In genomic region chr7:133724844-133725243, GRCm38 (mm10) we compare ENCODE assay signal across 24 mouse cellular contexts. TPM values are rescaled to one million over a fixed set of nuclear protein-coding genes. Genes with fewer than 3 reads are reported as not detected.
DNase-seq lines count a peak whose midpoint lies in the region; ATAC-seq and TF ChIP-seq lines count a peak whose summit lies in the region.
"Had no signal": no experiment of that assay in that cellular context is flagged by ENCODE, and none has a peak within 500 bp of the region (broad histone marks: within the 10 kb centered on the region; RNA-seq: fewer than 3 reads in every experiment).

No protein-coding gene starts in this region.

- no peak for TF ChIP-seq CTCF in gastrocnemius, adult 2 months (IDR thresholded peaks at IDR 0.05)

- ATAC-seq in embryonic facial prominence, embryonic 14.5 days (ENCODE audit: low read depth) = no peak
- no peak for ATAC-seq in midbrain, embryonic 14.5 days (ENCODE audit: low FRiP score, low TSS enrichment)
- ATAC-seq in midbrain, embryonic 16.5 days = no peak
- ATAC-seq: CD4-positive, CD25-positive, alpha-beta regulatory T cell, adult 4 months; intestine, embryonic 15.5 days had no signal

- DNase-seq in embryonic facial prominence, embryonic 14.5 days (ENCODE audit: low spot score) = peak; percentile 21
- no peak for DNase-seq in embryonic facial prominence, embryonic 10.5 days (ENCODE audit: low spot score)
- DNase-seq in gastrocnemius, adult 2 months = no peak
- DNase-seq in gastrocnemius, adult 18-20 months (ENCODE audit: low spot score) = no peak
- peak; percentile 34 for DNase-seq in midbrain, embryonic 14.5 days
- no peak for DNase-seq in adipocyte (ENCODE audit: low spot score)
- DNase-seq: B cell, adult 2 months; cerebellum, adult 2 months; heart, postnatal 4 days; kidney, adult 18-20 months had no signal

- H3K9ac ChIP-seq in embryonic facial prominence, embryonic 14.5 days (ENCODE audit: low read depth, low read length) = no peak overlapping the region
- no peak overlapping the region for H3K9ac ChIP-seq in midbrain, embryonic 14.5 days (replicated peaks; ENCODE audit: low read length)
- H3K9ac ChIP-seq in midbrain, embryonic 16.5 days (ENCODE audit: low read depth, low read length) = no peak overlapping the region
- H3K9ac ChIP-seq: hindbrain, embryonic 13.5 days; intestine, embryonic 15.5 days had no signal

- H3K9me3 ChIP-seq in embryonic facial prominence, embryonic 14.5 days (ENCODE audit: control insufficient read depth, low read length) = no peaks in the 10 kb centered on the region
- no peaks in the 10 kb centered on the region for H3K9me3 ChIP-seq in embryonic facial prominence, embryonic 10.5 days
- H3K9me3 ChIP-seq in midbrain, embryonic 14.5 days (ENCODE audit: control insufficient read depth, low read length) = no peaks in the 10 kb centered on the region
- H3K9me3 ChIP-seq in midbrain, embryonic 16.5 days (replicated peaks; ENCODE audit: control insufficient read depth, low read length, poor library complexity, severe bottlenecking) = no peaks in the 10 kb centered on the region
- H3K9me3 ChIP-seq: G1E; heart, embryonic 10.5 days; hindbrain, embryonic 13.5 days; intestine, embryonic 15.5 days had no signal

- no peak overlapping the region for H3K4me2 ChIP-seq in embryonic facial prominence, embryonic 14.5 days (ENCODE audit: low read depth, low read length)
- H3K4me2 ChIP-seq in midbrain, embryonic 14.5 days (ENCODE audit: low read length) = no peak overlapping the region
- H3K4me2 ChIP-seq in midbrain, embryonic 16.5 days (ENCODE audit: low read length) = no peak overlapping the region
- H3K4me2 ChIP-seq: hindbrain, embryonic 13.5 days; intestine, embryonic 15.5 days had no signal

- no peak overlapping the region for H3K4me3 ChIP-seq in embryonic facial prominence, embryonic 14.5 days (ENCODE audit: low read depth, low read length)
- H3K4me3 ChIP-seq in embryonic facial prominence, embryonic 10.5 days = no peak overlapping the region
- H3K4me3 ChIP-seq in gastrocnemius, adult 2 months = no peak overlapping the region
- no peak overlapping the region for H3K4me3 ChIP-seq in midbrain, embryonic 14.5 days (replicated peaks; ENCODE audit: low read depth, low read length)
- no peak overlapping the region for H3K4me3 ChIP-seq in midbrain, embryonic 16.5 days (ENCODE audit: low read depth, low read length)
- H3K4me3 ChIP-seq: heart, embryonic 10.5 days; hindbrain, embryonic 13.5 days; intestine, embryonic 15.5 days had no signal

- WGBS in embryonic facial prominence, embryonic 14.5 days = 77% methylated on average over 10 of the region's 10 CpGs
- WGBS in embryonic facial prominence, embryonic 10.5 days = 93% methylated on average over 10 of the region's 10 CpGs
- 84% methylated on average over 10 of the region's 10 CpGs for WGBS in midbrain, embryonic 14.5 days
- WGBS in midbrain, embryonic 16.5 days = 76% methylated on average over 10 of the region's 10 CpGs

- intact Hi-C loops in gastrocnemius, adult 2 months (cut with DNase I) = no loop called here

- H3K27me3 ChIP-seq in embryonic facial prominence, embryonic 14.5 days (replicated peaks; ENCODE audit: control insufficient read depth, insufficient read depth, low read length) = no peaks in the 10 kb centered on the region
- no peaks in the 10 kb centered on the region for H3K27me3 ChIP-seq in embryonic facial prominence, embryonic 10.5 days (replicated peaks; ENCODE audit: low read depth, poor library complexity, severe bottlenecking)
- no peaks in the 10 kb centered on the region for H3K27me3 ChIP-seq in midbrain, embryonic 14.5 days (ENCODE audit: control insufficient read depth, insufficient read depth, low read length)
- no peaks in the 10 kb centered on the region for H3K27me3 ChIP-seq in midbrain, embryonic 16.5 days (ENCODE audit: control insufficient read depth, insufficient read depth, low read depth, low read length)
- H3K27me3 ChIP-seq: hindbrain, embryonic 13.5 days; intestine, embryonic 15.5 days had no signal

- H3K36me3 ChIP-seq in embryonic facial prominence, embryonic 14.5 days (ENCODE audit: control insufficient read depth, insufficient read depth, low read length) = peaks cover 44% of the 10 kb centered on the region
- H3K36me3 ChIP-seq in embryonic facial prominence, embryonic 10.5 days (replicated peaks) = peaks cover 56% of the 10 kb centered on the region
- H3K36me3 ChIP-seq in midbrain, embryonic 14.5 days (ENCODE audit: control insufficient read depth, insufficient read depth, low read length) = peaks cover 62% of the 10 kb centered on the region
- peaks cover 25% of the 10 kb centered on the region for H3K36me3 ChIP-seq in midbrain, embryonic 16.5 days (ENCODE audit: control insufficient read depth, insufficient read depth, low read length)

- H3K4me1 ChIP-seq in embryonic facial prominence, embryonic 14.5 days (ENCODE audit: control insufficient read depth, insufficient read depth, low read length) = no peaks in the 10 kb centered on the region
- no peaks in the 10 kb centered on the region for H3K4me1 ChIP-seq in embryonic facial prominence, embryonic 10.5 days
- no peaks in the 10 kb centered on the region for H3K4me1 ChIP-seq in midbrain, embryonic 14.5 days (ENCODE audit: control insufficient read depth, insufficient read depth, low read length)
- H3K4me1 ChIP-seq in midbrain, embryonic 16.5 days (ENCODE audit: control insufficient read depth, insufficient read depth, low read length) = no peaks in the 10 kb centered on the region
- H3K4me1 ChIP-seq: hindbrain, embryonic 13.5 days; intestine, embryonic 15.5 days had no signal

- no peak overlapping the region for H3K27ac ChIP-seq in embryonic facial prominence, embryonic 14.5 days (replicated peaks; ENCODE audit: low read depth, low read length)
- no peak overlapping the region for H3K27ac ChIP-seq in embryonic facial prominence, embryonic 10.5 days (replicated peaks)
- H3K27ac ChIP-seq in gastrocnemius, adult 2 months = 0 out of 2 replicates have a peak overlapping the region, but pooled peaks have one; percentile 65
- no peak overlapping the region for H3K27ac ChIP-seq in midbrain, embryonic 14.5 days (replicated peaks; ENCODE audit: low read depth, low read length)
- H3K27ac ChIP-seq in midbrain, embryonic 16.5 days (ENCODE audit: low read length) = no peak overlapping the region
- H3K27ac ChIP-seq: heart, embryonic 10.5 days; hindbrain, embryonic 13.5 days; intestine, embryonic 15.5 days had no signal

RNA-seq across cellular contexts. Expression of gene Uros, which starts 15.0 kb away (rescaled TPM):
- polyA plus RNA-seq in embryonic facial prominence, embryonic 14.5 days (2014; fragmentation: Nextera tagmentation; extraction: Ambion mirVana) = 33.5 and 35.8 TPM in 2 replicates
- 32.2 and 32.8 TPM in 2 replicates for polyA plus RNA-seq in embryonic facial prominence, embryonic 10.5 days (2016; fragmentation: Nextera tagmentation; extraction: Ambion mirVana)
- total RNA-seq in gastrocnemius, adult 2 months (2021) = 10 to 100 TPM; 14.2 to 17.0 TPM
- total RNA-seq in gastrocnemius, adult 18-20 months (2021) = 10 to 100 TPM; 12.4 to 14.4 TPM
- 57.7 and 58.3 TPM in 2 replicates for polyA plus RNA-seq in midbrain, embryonic 14.5 days (2014; fragmentation: Nextera tagmentation; extraction: Ambion mirVana)
- polyA plus RNA-seq in midbrain, embryonic 16.5 days (2015; fragmentation: Nextera tagmentation; extraction: Ambion mirVana) = 55.7 and 56.7 TPM in 2 replicates

RNA-seq across cellular contexts. Expression of gene Bccip, which starts 15.7 kb away (rescaled TPM):
- 146 and 159 TPM in 2 replicates for polyA plus RNA-seq in embryonic facial prominence, embryonic 14.5 days (2014; fragmentation: Nextera tagmentation; extraction: Ambion mirVana)
- polyA plus RNA-seq in embryonic facial prominence, embryonic 10.5 days (2016; fragmentation: Nextera tagmentation; extraction: Ambion mirVana) = 194 and 216 TPM in 2 replicates
- 10 to 100 TPM; 80.2 to 81.9 TPM for total RNA-seq in gastrocnemius, adult 2 months (2021)
- 10 to 100 TPM; 81.4 to 84.1 TPM for total RNA-seq in gastrocnemius, adult 18-20 months (2021)
- polyA plus RNA-seq in midbrain, embryonic 14.5 days (2014; fragmentation: Nextera tagmentation; extraction: Ambion mirVana) = 76.9 and 89.0 TPM in 2 replicates
- polyA plus RNA-seq in midbrain, embryonic 16.5 days (2015; fragmentation: Nextera tagmentation; extraction: Ambion mirVana) = 89.8 and 93.0 TPM in 2 replicates

RNA-seq across cellular contexts. Expression of gene Mmp21, which starts 45.0 kb away (rescaled TPM):
- polyA plus RNA-seq in embryonic facial prominence, embryonic 14.5 days (2014; fragmentation: Nextera tagmentation; extraction: Ambion mirVana) = 0.08 and 0.14 TPM in 2 replicates
- 0.07 and 0.15 TPM in 2 replicates for polyA plus RNA-seq in embryonic facial prominence, embryonic 10.5 days (2016; fragmentation: Nextera tagmentation; extraction: Ambion mirVana)
- not detected for total RNA-seq in gastrocnemius, adult 2 months (2021)
- not detected for total RNA-seq in gastrocnemius, adult 18-20 months (2021)
- 0.11 TPM in 1 of 2 replicates, not detected in the other for polyA plus RNA-seq in midbrain, embryonic 14.5 days (2014; fragmentation: Nextera tagmentation; extraction: Ambion mirVana)
- not detected in 2 replicates for polyA plus RNA-seq in midbrain, embryonic 16.5 days (2015; fragmentation: Nextera tagmentation; extraction: Ambion mirVana)
- total RNA-seq: adrenal gland, adult 18-20 months; adrenal gland, postnatal 14 days; G1E; gastrocnemius, adult 8-10 months; gastrocnemius, postnatal 36 days; heart, adult 18-20 months; heart, postnatal 10 days; heart, postnatal 4 days had no signal
- polyA plus RNA-seq: cerebellum, adult 2 months; forebrain, embryonic 11.5 days; G1E; heart, embryonic 10.5 days; heart, embryonic 14.5 days; hindbrain, embryonic 13.5 days; intestine, embryonic 15.5 days had no signal

RNA-seq across cellular contexts. Expression of gene Fank1, which starts 51.8 kb away (rescaled TPM):
- polyA plus RNA-seq in embryonic facial prominence, embryonic 14.5 days (2014; fragmentation: Nextera tagmentation; extraction: Ambion mirVana) = 2.1 and 3.0 TPM in 2 replicates
- polyA plus RNA-seq in embryonic facial prominence, embryonic 10.5 days (2016; fragmentation: Nextera tagmentation; extraction: Ambion mirVana) = 0.36 and 0.58 TPM in 2 replicates
- not detected for total RNA-seq in gastrocnemius, adult 2 months (2021)
- total RNA-seq in gastrocnemius, adult 18-20 months (2021) = not detected
- polyA plus RNA-seq in midbrain, embryonic 14.5 days (2014; fragmentation: Nextera tagmentation; extraction: Ambion mirVana) = 3.8 and 3.9 TPM in 2 replicates
- polyA plus RNA-seq in midbrain, embryonic 16.5 days (2015; fragmentation: Nextera tagmentation; extraction: Ambion mirVana) = 5.2 and 7.9 TPM in 2 replicates
- total RNA-seq: G1E; gastrocnemius, adult 8-10 months; gastrocnemius, postnatal 36 days; heart, adult 18-20 months; heart, postnatal 10 days; heart, postnatal 4 days had no signal
- polyA plus RNA-seq: CD4-positive, CD25-positive, alpha-beta regulatory T cell, adult 4 months; G1E; heart, embryonic 14.5 days had no signal

RNA-seq across cellular contexts. Expression of gene Dhx32, which starts 57.7 kb away (rescaled TPM):
- 29.4 and 32.2 TPM in 2 replicates for polyA plus RNA-seq in embryonic facial prominence, embryonic 14.5 days (2014; fragmentation: Nextera tagmentation; extraction: Ambion mirVana)
- 34.9 and 38.5 TPM in 2 replicates for polyA plus RNA-seq in embryonic facial prominence, embryonic 10.5 days (2016; fragmentation: Nextera tagmentation; extraction: Ambion mirVana)
- total RNA-seq in gastrocnemius, adult 2 months (2021) = 10 to 100 TPM; 33.7 to 50.1 TPM
- total RNA-seq in gastrocnemius, adult 18-20 months (2021) = 10 to 100 TPM; 47.0 to 61.8 TPM
- polyA plus RNA-seq in midbrain, embryonic 14.5 days (2014; fragmentation: Nextera tagmentation; extraction: Ambion mirVana) = 34.2 and 46.4 TPM in 2 replicates
- 43.2 and 46.3 TPM in 2 replicates for polyA plus RNA-seq in midbrain, embryonic 16.5 days (2015; fragmentation: Nextera tagmentation; extraction: Ambion mirVana)

Comparison
In these comparisons a context has a peak if more than half of its experiments do, and no peak if none do; other contexts are left out.
1. DNase-seq: peak in embryonic facial prominence, embryonic 14.5 days (single experiment) and midbrain, embryonic 14.5 days (single experiment); none in embryonic facial prominence, embryonic 10.5 days (single experiment), gastrocnemius, adult 2 months (single experiment), gastrocnemius, adult 18-20 months (single experiment) and adipocyte (single experiment).